Mouse (Mus musculus): ENCODE data around the gene Fam169a.
"Not testable (repeated sequence)": the region's sequence is repeated elsewhere in the genome, so short reads cannot be mapped to it uniquely, and the experiment has no call there.

Gene Fam169a

GRCm38 (mm10) chr13:97080615-97081014, 13.5 kb downstream of the Fam169a start:
- DNase-seq = no peak

- DNase-seq = no peak
These were observed 15.3 kb downstream of the Fam169a start for GRCm38 (mm10) chr13:97082432-97082831.

- no peak for DNase-seq
These were observed 19.2 kb downstream of the Fam169a start for GRCm38 (mm10) chr13:97086316-97086715.

GRCm38 (mm10) chr13:97087421-97087820, 20.3 kb downstream of the Fam169a start:
- DNase-seq = no peak

- DNase-seq = no peak
These were observed 21.1 kb downstream of the Fam169a start for GRCm38 (mm10) chr13:97088183-97088582.

- no peak for DNase-seq
These were observed 28.6 kb downstream of the Fam169a start for GRCm38 (mm10) chr13:97095726-97096125.

GRCm38 (mm10) chr13:97099187-97099852, 32.2 kb downstream of the Fam169a start, which contains the start of gene Gm6169:
Gene Gm6169 (minus strand): TSS chr13:97099237.
- peak; percentile 21 for DNase-seq

GRCm38 (mm10) chr13:97104996-97105395, 37.9 kb downstream of the Fam169a start:
- DNase-seq = no peak

- DNase-seq = not testable (repeated sequence)
These were observed 40.6 kb downstream of the Fam169a start for GRCm38 (mm10) chr13:97107721-97108120.

GRCm38 (mm10) chr13:97109046-97109445, 42.0 kb downstream of the Fam169a start:
- no peak for DNase-seq

GRCm38 (mm10) chr13:97121341-97121740, 54.3 kb downstream of the Fam169a start:
- no peak for DNase-seq

GRCm38 (mm10) chr13:97129654-97130053, 62.6 kb downstream of the Fam169a start:
- DNase-seq = not testable (repeated sequence)

GRCm38 (mm10) chr13:97130413-97130812, 63.3 kb downstream of the Fam169a start:
- DNase-seq = not testable (repeated sequence)

- peak; percentile 85 for DNase-seq
These were observed 70.6 kb downstream of the Fam169a start, which contains the start of the genes Gfm2 and Nsa2 for GRCm38 (mm10) chr13:97137466-97138400. Gene Gfm2 (plus strand): TSS chr13:97137937. Gene Nsa2 (minus strand): TSS chr13:97137937.

GRCm38 (mm10) chr13:97138404-97138931, 71.4 kb downstream of the Fam169a start:
- not testable (repeated sequence) for DNase-seq

- DNase-seq = no peak
These were observed 75.2 kb downstream of the Fam169a start for GRCm38 (mm10) chr13:97142321-97142720.

- DNase-seq = peak; percentile 21
These were observed 78.7 kb downstream of the Fam169a start for GRCm38 (mm10) chr13:97145834-97146233.

- DNase-seq = no peak
These were observed 108.6 kb downstream of the Fam169a start for GRCm38 (mm10) chr13:97175520-97176264.

- DNase-seq = no peak
These were observed 109.6 kb downstream of the Fam169a start for GRCm38 (mm10) chr13:97176731-97177130.

- DNase-seq = no peak
These were observed 111.9 kb downstream of the Fam169a start for GRCm38 (mm10) chr13:97178943-97179342.

- DNase-seq = no peak
These were observed 113.2 kb downstream of the Fam169a start for GRCm38 (mm10) chr13:97180113-97180828.

All from cerebellum, adult 11 months (tissue).